8 mouse cellular contexts compared by ENCODE assay signal in genomic region chr13:64364258-64364657, GRCm38 (mm10). TPM values are rescaled to one million over a fixed set of nuclear protein-coding genes. Genes with fewer than 3 reads are reported as not detected.
DNase-seq lines count a peak whose midpoint lies in the region; ATAC-seq and TF ChIP-seq lines count a peak whose summit lies in the region.
"Had no signal": no experiment of that assay in that cellular context is flagged by ENCODE, and none has a peak within 500 bp of the region (broad histone marks: within the 10 kb centered on the region; RNA-seq: fewer than 3 reads in every experiment).

No protein-coding gene starts in this region.

- CTCF ChIA-PET in Patski (lab: Charles Lee) = interaction anchor here (1.0 to 1.9 kb wide), 7 partner anchors 20 to 72 kb away, joined by 3 to 6 read pairs (median 5); partner anchors contain the start of gene Cdk20

- H3K27me3 ChIP-seq in kidney, embryonic 16.5 days (ENCODE audit: insufficient read depth, low read length) = no peaks in the 10 kb centered on the region
- H3K27me3 ChIP-seq in Patski = no peaks in the 10 kb centered on the region
- H3K27me3 ChIP-seq in heart, postnatal 0 days (ENCODE audit: control insufficient read depth, insufficient read depth, low read length) = no peaks in the 10 kb centered on the region

- intact Hi-C loops in left cerebral cortex, postnatal 25 days (cut with DNase I) = no loop called here

- in situ Hi-C loops in Patski (cut with MboI; ENCODE audit: low pct_unique_long_range_greater_than_20kb) = no loop called here

- POLR2A ChIA-PET in Patski (lab: Charles Lee) = interaction anchor here (0.7 to 1.9 kb wide), 4 partner anchors 24 to 236 kb away, joined by 3 to 5 read pairs (median 3); partner anchors contain the start of gene Cdk20

- no peak overlapping the region for H3K4me2 ChIP-seq in kidney, embryonic 16.5 days (replicated peaks; ENCODE audit: low read depth, low read length)
- no peak overlapping the region for H3K4me2 ChIP-seq in heart, postnatal 0 days (ENCODE audit: low read depth, low read length)

- no peak for TF ChIP-seq EP300 in heart, postnatal 0 days (IDR thresholded peaks at IDR 0.05; ENCODE audit: low read depth)

- no peaks in the 10 kb centered on the region for H3K9me3 ChIP-seq in kidney, embryonic 16.5 days (ENCODE audit: low read length)
- H3K9me3 ChIP-seq in heart, postnatal 0 days (replicated peaks; ENCODE audit: control insufficient read depth, low read length) = no peaks in the 10 kb centered on the region

- H3K4me1 ChIP-seq in kidney, embryonic 16.5 days (ENCODE audit: insufficient read depth, low read length) = peaks cover 8% of the 10 kb centered on the region
- peaks cover 8% of the 10 kb centered on the region for H3K4me1 ChIP-seq in heart, postnatal 0 days (ENCODE audit: control insufficient read depth, insufficient read depth)

- H3K27ac ChIP-seq in kidney, embryonic 16.5 days (ENCODE audit: low read length) = no peak overlapping the region
- no peak overlapping the region for H3K27ac ChIP-seq in heart, postnatal 0 days (ENCODE audit: low read depth)
- H3K27ac ChIP-seq: macrophage had no signal

- H3K4me3 ChIP-seq in kidney, embryonic 16.5 days (ENCODE audit: low read length) = no peak overlapping the region
- H3K4me3 ChIP-seq in heart, postnatal 0 days (ENCODE audit: low read depth, low read length) = no peak overlapping the region

- peaks cover 43% of the 10 kb centered on the region for H3K36me3 ChIP-seq in kidney, embryonic 16.5 days (ENCODE audit: insufficient read depth, low read length)
- H3K36me3 ChIP-seq in heart, postnatal 0 days (replicated peaks; ENCODE audit: control insufficient read depth, insufficient read depth, low read length) = peaks cover 55% of the 10 kb centered on the region

- no peak overlapping the region for H3K9ac ChIP-seq in kidney, embryonic 16.5 days (replicated peaks; ENCODE audit: low read length)
- no peak overlapping the region for H3K9ac ChIP-seq in heart, postnatal 0 days (replicated peaks; ENCODE audit: low read depth, low read length)

- no peak for ATAC-seq in kidney, embryonic 16.5 days (ENCODE audit: low FRiP score, low TSS enrichment)
- ATAC-seq in CD4-positive, CD25-positive, alpha-beta regulatory T cell, adult 4 months = peak; percentile 93
- no peak for ATAC-seq in Patski
- ATAC-seq in heart, postnatal 0 days (ENCODE audit: insufficient read depth, low read depth) = no peak
- peak; percentile 57; the same call in 1 of the 2 replicates for ATAC-seq in monocyte, adult 5-6 weeks (replicated peaks; ENCODE audit: insufficient number of reproducible peaks, low FRiP score, low TSS enrichment, poor library complexity, severe bottlenecking)

- TF ChIP-seq CTCF in Patski (IDR thresholded peaks at IDR 0.05) = peak; percentile 57
- TF ChIP-seq CTCF in heart, postnatal 0 days (IDR thresholded peaks at IDR 0.05; ENCODE audit: low read depth) = peak; percentile 48

- 94% methylated on average over 2 of the region's 2 CpGs for WGBS in kidney, embryonic 16.5 days
- WGBS in heart, postnatal 0 days = 69% methylated on average over 2 of the region's 2 CpGs

- peak; percentile 38 for DNase-seq in kidney, adult 18-20 months
- DNase-seq in Patski (ENCODE audit: low read depth, low spot score) = no peak
- DNase-seq in heart, postnatal 0 days (ENCODE audit: low spot score) = no peak
- DNase-seq in left cerebral cortex, postnatal 25 days (ENCODE audit: low spot score in 2 of 2) = no peak

RNA-seq across cellular contexts. Expression of gene Ctsl, which starts 6.4 kb away (rescaled TPM):
- polyA plus RNA-seq in kidney, embryonic 16.5 days (2015; fragmentation: Nextera tagmentation; extraction: Ambion mirVana) = 382 and 413 TPM in 2 replicates
- 1 to 10 TPM; 5.3 to 7.2 TPM for polyA plus RNA-seq in CD4-positive, CD25-positive, alpha-beta regulatory T cell, adult 4 months (2017; shearing (Covaris generic))
- 6,297 TPM for polyA plus RNA-seq in Patski (2021)
- total RNA-seq in heart, postnatal 0 days (2014; rRNA removed; ENCODE audit: low replicate concordance) = 125 and 153 TPM in 2 replicates
- polyA plus RNA-seq in heart, postnatal 0 days (2015; fragmentation: Nextera tagmentation; extraction: Ambion mirVana) = 227 and 232 TPM in 2 replicates
- 28.5 to 79.3 TPM (median 45.6 TPM) in 3 replicates for total RNA-seq in monocyte, adult 5-6 weeks (2017)
- 100 to 1,000 TPM; 139 to 150 TPM for total RNA-seq in left cerebral cortex, postnatal 25 days (2021)

RNA-seq across cellular contexts. Expression of gene Aaed1, which starts 51.7 kb away (rescaled TPM):
- 43.3 and 55.4 TPM in 2 replicates for polyA plus RNA-seq in kidney, embryonic 16.5 days (2015; fragmentation: Nextera tagmentation; extraction: Ambion mirVana)
- polyA plus RNA-seq in CD4-positive, CD25-positive, alpha-beta regulatory T cell, adult 4 months (2017; shearing (Covaris generic)) = 10 to 100 TPM in 1 of 2 experiments, 1 to 10 TPM in 1; 9.9 to 13.1 TPM
- 59.9 TPM for polyA plus RNA-seq in Patski (2021)
- total RNA-seq in heart, postnatal 0 days (2014; rRNA removed; ENCODE audit: low replicate concordance) = 68.1 and 76.6 TPM in 2 replicates
- polyA plus RNA-seq in heart, postnatal 0 days (2015; fragmentation: Nextera tagmentation; extraction: Ambion mirVana) = 67.0 and 71.4 TPM in 2 replicates
- 67.2 to 79.5 TPM (median 78.6 TPM) in 3 replicates for total RNA-seq in monocyte, adult 5-6 weeks (2017)
- total RNA-seq in left cerebral cortex, postnatal 25 days (2021) = 10 to 100 TPM; 16.8 to 19.2 TPM

Comparison
In these comparisons a context has a peak if more than half of its experiments do, and no peak if none do; other contexts are left out.
1. ATAC-seq: peak in CD4-positive, CD25-positive, alpha-beta regulatory T cell, adult 4 months (single experiment) and monocyte, adult 5-6 weeks (single experiment); none in kidney, embryonic 16.5 days (single experiment), Patski (single experiment) and heart, postnatal 0 days (single experiment).
2. RNA of gene Ctsl, which starts 6.4 kb away (polyA plus RNA-seq): 6,297 TPM in Patski (single experiment), 382 to 413 TPM in kidney, embryonic 16.5 days and 227 to 232 TPM in heart, postnatal 0 days; 5.3 to 7.2 TPM in CD4-positive, CD25-positive, alpha-beta regulatory T cell, adult 4 months; every median in the first group is over 10 times any median in the second.